ENCODE assay signal across 9 mouse cellular contexts in the genomic region with DNA sequence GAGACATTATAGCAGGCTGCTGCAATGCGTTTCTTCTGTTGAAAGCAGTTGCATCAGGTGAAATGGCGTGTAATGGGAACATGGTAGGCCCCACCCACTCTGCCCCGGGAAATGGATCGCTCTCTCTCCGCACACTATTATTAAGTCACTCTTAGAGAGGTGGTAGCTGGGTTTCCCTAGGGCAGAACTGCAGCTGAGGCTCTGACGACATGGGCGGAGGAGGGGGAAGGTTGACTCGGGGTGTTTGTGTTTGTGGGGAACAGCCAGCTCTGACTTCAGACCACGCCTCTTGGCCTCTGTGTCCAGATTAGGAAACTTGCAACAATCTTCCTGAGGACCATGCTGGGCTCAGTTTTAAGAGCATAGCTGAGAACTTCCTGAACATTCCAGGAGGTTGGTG. TPM values are rescaled to one million over a fixed set of nuclear protein-coding genes. Genes with fewer than 3 reads are reported as not detected.
DNase-seq lines count a peak whose midpoint lies in the region; ATAC-seq lines count a peak whose summit lies in the region.
"Had no signal": no experiment of that assay in that cellular context is flagged by ENCODE, and none has a peak within 500 bp of the region (broad histone marks: within the 10 kb centered on the region; RNA-seq: fewer than 3 reads in every experiment).

No protein-coding gene starts in this region.

- peak; percentile 30 for DNase-seq in layer of hippocampus, adult 9-11 months
- no peak for DNase-seq in layer of hippocampus, adult 11-12 months (ENCODE audit: low spot score)
- DNase-seq in brain, adult 2 months (ENCODE audit: low read depth, low spot score), result peak; percentile 19

- no peaks in the 10 kb centered on the region for H3K36me3 ChIP-seq in forebrain, embryonic 13.5 days (ENCODE audit: poor library complexity, severe bottlenecking)

- no peaks in the 10 kb centered on the region for H3K4me1 ChIP-seq in forebrain, embryonic 13.5 days

- no peak overlapping the region for H3K9ac ChIP-seq in forebrain, embryonic 13.5 days

- H3K4me2 ChIP-seq in forebrain, embryonic 13.5 days, result no peak overlapping the region

- ATAC-seq in hematopoietic stem cell, adult 5-6 weeks (replicated peaks in 1 of 2; ENCODE audit: insufficient read depth in 1 of 2, low FRiP score in 2 of 2, low TSS enrichment in 1 of 2, low read depth in 1 of 2, poor library complexity in 2 of 2, severe bottlenecking in 2 of 2), result peak; percentile 43 to 60; a peak in 1 of 4 replicates
- ATAC-seq in monocyte, adult 5-6 weeks (replicated peaks; ENCODE audit: insufficient number of reproducible peaks, low FRiP score, low TSS enrichment, poor library complexity, severe bottlenecking), result peak; percentile 86
- ATAC-seq in frontal cortex, adult (ENCODE audit: low TSS enrichment), result no peak
- ATAC-seq in forebrain, embryonic 13.5 days, result no peak
- ATAC-seq in inflammation-experienced regulatory T-cells, adult 6 months, result no peak

- H3K9me3 ChIP-seq in forebrain, embryonic 13.5 days (replicated peaks), result no peaks in the 10 kb centered on the region

- H3K4me3 ChIP-seq in forebrain, embryonic 13.5 days, result no peak overlapping the region

- WGBS in forebrain, embryonic 13.5 days, result 80% methylated on average over 9 of the region's 9 CpGs

- H3K27me3 ChIP-seq in forebrain, embryonic 13.5 days, result no peaks in the 10 kb centered on the region

- no peak overlapping the region for H3K27ac ChIP-seq in forebrain, embryonic 13.5 days

RNA-seq across cellular contexts. Expression of a gene that starts 32.8 kb away (rescaled TPM):
- total RNA-seq in hematopoietic stem cell, adult 5-6 weeks (2017), result 0.50 and 1.0 TPM in 2 replicates
- total RNA-seq in monocyte, adult 5-6 weeks (2017), result 0.68 TPM in 1 of 3 replicates, not detected in the others
- polyA plus RNA-seq in forebrain, embryonic 13.5 days (2015; fragmentation: Nextera tagmentation; extraction: Ambion mirVana), result not detected in 2 replicates
- 1 to 10 TPM; 5.6 to 9.0 (median 6.7) TPM for polyA plus RNA-seq in inflammation-experienced regulatory T-cells, adult 6 months (2017; shearing (Covaris generic))
- polyA plus RNA-seq: forebrain, embryonic 11.5 days had no signal

RNA-seq across cellular contexts. Expression of a gene that starts 36.0 kb away (rescaled TPM):
- total RNA-seq in hematopoietic stem cell, adult 5-6 weeks (2017), result 128 and 150 TPM in 2 replicates
- 300 to 388 TPM (median 378 TPM) in 3 replicates for total RNA-seq in monocyte, adult 5-6 weeks (2017)
- 2.6 and 2.7 TPM in 2 replicates for polyA plus RNA-seq in forebrain, embryonic 13.5 days (2015; fragmentation: Nextera tagmentation; extraction: Ambion mirVana)
- polyA plus RNA-seq in inflammation-experienced regulatory T-cells, adult 6 months (2017; shearing (Covaris generic)), result 100 to 1,000 TPM; 273 to 355 (median 291) TPM

RNA-seq across cellular contexts. Expression of a gene that starts 53.3 kb away (rescaled TPM):
- 10.5 and 15.1 TPM in 2 replicates for total RNA-seq in hematopoietic stem cell, adult 5-6 weeks (2017)
- total RNA-seq in monocyte, adult 5-6 weeks (2017), result 5.5 to 14.4 TPM (median 10.2 TPM) in 3 replicates
- 0.41 TPM in 1 of 2 replicates, not detected in the other for polyA plus RNA-seq in forebrain, embryonic 13.5 days (2015; fragmentation: Nextera tagmentation; extraction: Ambion mirVana)
- 10 to 100 TPM; 19.8 to 38.0 (median 32.6) TPM for polyA plus RNA-seq in inflammation-experienced regulatory T-cells, adult 6 months (2017; shearing (Covaris generic))
- polyA plus RNA-seq: forebrain, embryonic 11.5 days had no signal

Comparison
In these comparisons a context has a peak if more than half of its experiments do, and no peak if none do; other contexts are left out.
1. ATAC-seq: peak in hematopoietic stem cell, adult 5-6 weeks (2 of 2) and monocyte, adult 5-6 weeks (single experiment); none in frontal cortex, adult (single experiment), forebrain, embryonic 13.5 days (single experiment) and inflammation-experienced regulatory T-cells, adult 6 months (single experiment).